Mouse (Mus musculus) stomach, postnatal 0 days (tissue): ENCODE measurements around the gene Fam131c.

Experiments used
- CTCF ChIP-seq: IDR thresholded peaks from 2 replicates; pipeline ENCODE4 v1.5.1; 2016; ENCODE audit warnings: antibody characterized with exemption, low read depth, mild to moderate bottlenecking, moderate library complexity
- EP300 ChIP-seq: optimal IDR thresholded peaks from 2 replicates; pipeline ENCODE3; 2016; ENCODE audit warnings: antibody characterized with exemption

DNA sequence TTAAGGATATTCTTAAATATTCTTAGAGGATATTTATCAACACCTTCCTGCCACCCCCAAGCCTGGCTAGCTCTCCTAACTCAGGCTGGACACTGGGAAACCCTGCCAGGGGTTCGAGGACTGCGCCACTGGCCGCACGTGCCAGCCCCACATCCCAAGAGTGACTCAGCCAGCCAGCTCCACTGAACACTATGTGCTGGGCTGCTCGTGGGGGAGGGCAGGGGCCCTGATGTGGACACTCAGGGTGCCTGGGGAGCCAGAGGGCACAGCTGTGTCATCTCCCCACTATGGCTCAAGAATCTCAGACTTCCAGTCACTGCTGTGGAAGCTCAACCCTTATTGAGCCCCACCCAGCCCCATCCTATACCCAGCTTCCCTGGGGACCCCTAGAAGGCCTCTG lies 55.3 kb downstream of the Fam131c start:
- TF ChIP-seq EP300 = no peak
- TF ChIP-seq CTCF = no peak
